Mouse (Mus musculus): ENCODE results near the gene Gm8994. TPM values are rescaled to one million over a fixed set of nuclear protein-coding genes. Genes with fewer than 3 reads are reported as not detected.

Gene Gm8994
- polyA plus RNA-seq, 1 experiment from 2014 or later, result not detected

Other genes with a start within 250 kb of the Gm8994 start
- gene Grin2b, start 154.0 kb upstream of the Gm8994 start, polyA plus RNA-seq (2014; fragmentation: Nextera tagmentation; extraction: Ambion mirVana), result 58.1 and 87.8 TPM in 2 replicates
- gene E330021D16Rik, start 88.0 kb downstream of the Gm8994 start, polyA plus RNA-seq (2014; fragmentation: Nextera tagmentation; extraction: Ambion mirVana), result not detected in 2 replicates
- 49.2 and 59.5 TPM in 2 replicates for gene Atf7ip, start 178.6 kb downstream of the Gm8994 start, polyA plus RNA-seq (2014; fragmentation: Nextera tagmentation; extraction: Ambion mirVana)